Mouse (Mus musculus): ENCODE data around the gene Acss3.

- TF ChIP-seq POLR2A (IDR thresholded peaks at IDR 0.05; ENCODE audit: extremely low read depth, insufficient read depth, low read length) (no peak), CTCF (IDR thresholded peaks at IDR 0.05; ENCODE audit: low read depth, low read length) (no peak)
These were observed 164.4 kb downstream of the Acss3 start for GRCm38 (mm10) chr10:106959026-106959425.

Data from liver, adult 2 months (tissue).